Mouse (Mus musculus) lung, embryonic 14.5 days (tissue): ENCODE measurements around the gene B3galnt2. TPM values are rescaled to one million over a fixed set of nuclear protein-coding genes. Genes with fewer than 3 reads are reported as not detected.

Experiments
- ATAC-seq: fragments of 200-750 bp; cut with Nextera tagmentation; 2 replicates; pipeline ENCODE4 v1.8.0; 2017; ENCODE audit warnings: mild to moderate bottlenecking, moderate TSS enrichment, moderate library complexity; ENCODE audit not compliant: insufficient read depth
- DNase-seq: peaks from one replicate; pipeline ENCODE4 v3.0.0-alpha.2; 2015
- H3K27ac ChIP-seq: fragments of 300-500 bp; sonication (generic); 2 replicates; pipeline ENCODE4 v1.5.1; 2014; ENCODE audit warnings: low read depth, mild to moderate bottlenecking, moderate library complexity
- H3K27me3 ChIP-seq: fragments of 300-500 bp; sonication (generic); 2 replicates; pipeline ENCODE4 v1.6.1; 2014; ENCODE audit warnings: low read length, control low read depth; ENCODE audit not compliant: insufficient read depth
- H3K36me3 ChIP-seq: fragments of 300-500 bp; sonication (generic); 2 replicates; pipeline ENCODE4 v1.6.1; 2014; ENCODE audit warnings: control low read depth; ENCODE audit not compliant: insufficient read depth
- H3K4me1 ChIP-seq: fragments of 300-500 bp; sonication (generic); 2 replicates; pipeline ENCODE4 v1.6.1; 2014; ENCODE audit warnings: antibody characterized with exemption, control low read depth; ENCODE audit not compliant: insufficient read depth
- H3K4me2 ChIP-seq: fragments of 300-500 bp; sonication (generic); 2 replicates; pipeline ENCODE4 v1.6.1; 2014; ENCODE audit warnings: mild to moderate bottlenecking
- H3K4me3 ChIP-seq: fragments of 300-500 bp; sonication (generic); 2 replicates; pipeline ENCODE4 v1.5.1; 2014; ENCODE audit warnings: low read depth, low read length
- H3K9ac ChIP-seq: fragments of 300-500 bp; sonication (generic); 2 replicates; pipeline ENCODE4 v1.6.1; 2014
- H3K9me3 ChIP-seq: fragments of 300-500 bp; sonication (generic); 2 replicates; pipeline ENCODE4 v1.6.1; 2016; ENCODE audit warnings: low read depth, low read length, control low read depth
- CTCF ChIP-seq: IDR thresholded peaks from 2 replicates; pipeline ENCODE4 v1.5.1; 2016; ENCODE audit warnings: antibody characterized with exemption, low read depth
- WGBS: fragments of 180-500 bp; shearing (Covaris S2); extraction: QIAGEN DNeasy Blood & Tissue Kit; methylation state at CpG from one replicate; pipeline ENCODE4 v1.1.7; 2014; 5-methylcytosine and 5-hydroxymethylcytosine counted together
- polyA plus RNA-seq: library from polyadenylated mRNA; unstranded; fragments of >200 nt; fragmentation: Nextera tagmentation; extraction: Ambion mirVana; gene quantifications from 2 replicates; pipeline ENCODE4 v1.2.1, GENCODE M21; 2014

Gene B3galnt2
- polyA plus RNA-seq, 1 experiment from 2014 or later: 46.1 TPM

DNA sequence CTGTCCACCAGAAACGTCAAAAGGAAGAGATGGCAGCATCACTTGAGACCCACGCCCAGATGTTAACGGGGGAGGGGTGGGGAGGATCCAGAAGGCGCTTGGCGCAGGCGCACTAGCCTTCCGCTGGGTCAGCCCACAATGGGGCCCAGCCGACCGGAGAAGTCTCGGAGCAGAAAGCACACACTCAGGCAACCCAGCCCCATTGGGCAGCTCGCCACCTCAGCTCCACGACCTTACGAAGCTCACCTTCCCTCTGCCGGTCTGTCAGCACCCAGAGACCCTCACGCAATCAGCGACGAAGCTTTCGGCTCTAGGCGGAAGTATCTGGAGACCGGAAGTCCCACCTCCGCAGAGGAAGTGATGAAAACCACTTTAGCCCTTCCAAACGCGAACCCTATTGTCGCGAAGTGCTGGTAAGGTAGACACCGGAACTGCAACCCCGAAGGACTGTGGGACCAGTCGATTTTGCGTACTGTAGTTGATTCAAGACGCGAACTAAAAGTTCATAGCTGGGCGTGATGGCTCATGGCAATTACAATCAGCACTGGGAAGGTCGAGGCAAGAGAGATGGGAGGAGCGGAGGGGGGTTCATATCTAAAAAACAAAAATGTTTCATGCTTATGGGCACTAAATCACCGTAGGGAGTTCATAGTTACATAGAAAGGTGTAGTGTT is 85.2 kb downstream of the B3galnt2 start, which contains the start of gene Tbce:
TSS of gene Tbce (minus strand) at position 347 of the 674 bp plus-strand sequence.
- Histone ChIP-seq H3K36me3 (no peaks in the 10 kb centered on the region), H3K9me3 (no peaks in the 10 kb centered on the region), H3K27me3 (no peaks in the 10 kb centered on the region), H3K27ac (peak within 1 kb of the TSS; percentile 97), H3K9ac (peak within 1 kb of the TSS; percentile 86), H3K4me2 (peak within 1 kb of the TSS; percentile 88), H3K4me1 (no peaks in the 10 kb centered on the region; the same call in 1 of the 2 replicates), H3K4me3 (peak within 1 kb of the TSS; percentile 64)
- TF ChIP-seq CTCF: no peak
- ATAC-seq (peak; percentile 97), DNase-seq (peak; percentile 93)
- WGBS: under 1% methylated on average over 35 of the region's 35 CpGs

DNA sequence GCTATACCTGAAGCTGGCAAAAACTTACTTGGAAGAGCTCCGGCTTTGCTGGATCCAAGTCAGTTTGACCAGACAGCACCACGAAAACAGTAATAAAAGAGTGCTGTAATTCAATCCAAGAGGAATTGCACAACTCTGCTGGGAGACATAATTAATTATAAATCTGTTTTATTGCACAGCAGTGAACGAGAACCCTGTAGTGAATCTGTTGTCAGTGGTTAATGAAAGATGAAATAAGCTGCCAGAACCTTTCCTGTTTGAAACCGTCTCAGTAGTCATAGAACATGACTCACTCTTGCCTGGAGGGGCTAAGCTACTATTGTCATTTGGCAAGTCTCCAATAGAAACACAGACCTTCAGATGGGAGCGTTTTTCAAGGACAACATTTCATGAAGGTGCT is 85.9 kb downstream of the B3galnt2 start:
- peak overlapping the region; percentile 97; the same call in 1 of the 2 replicates for H3K27ac ChIP-seq
- TF ChIP-seq CTCF: no peak

DNA sequence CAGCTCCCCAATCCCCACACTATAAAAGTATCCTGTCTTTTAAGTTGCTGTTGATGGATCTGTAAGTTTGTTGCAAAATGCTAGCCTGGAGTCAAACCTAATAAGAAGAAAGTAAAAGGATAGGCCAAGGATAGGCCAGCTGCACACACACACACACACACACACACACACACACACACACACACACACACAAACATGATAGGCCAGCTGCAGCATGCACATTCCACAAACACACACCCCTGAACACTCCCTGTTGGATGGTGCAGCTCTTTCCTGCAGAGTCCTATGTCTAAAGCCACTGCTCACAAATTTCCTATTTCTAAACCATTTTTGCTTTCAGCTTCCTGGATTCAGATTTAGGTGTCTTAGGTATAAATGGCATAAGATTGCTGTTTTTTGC is 89.6 kb downstream of the B3galnt2 start:
- DNase-seq (no peak), ATAC-seq (no peak)
- Histone ChIP-seq H3K4me1 (no peaks in the 10 kb centered on the region; the same call in 1 of the 2 replicates), H3K36me3 (peaks cover 10% of the 10 kb centered on the region; the same call in 1 of the 2 replicates), H3K9me3 (no peaks in the 10 kb centered on the region), H3K4me2 (no peak overlapping the region), H3K4me3 (no peak overlapping the region), H3K27ac (no peak overlapping the region), H3K9ac (no peak overlapping the region), H3K27me3 (no peaks in the 10 kb centered on the region)
- TF ChIP-seq CTCF: no peak

More for the DNA sequence above, 85.9 kb downstream of the B3galnt2 start:
- Histone ChIP-seq H3K4me2 (peak overlapping the region; percentile 88), H3K36me3 (no peaks in the 10 kb centered on the region), H3K4me1 (no peaks in the 10 kb centered on the region; the same call in 1 of the 2 replicates), H3K4me3 (peak overlapping the region; percentile 64), H3K9ac (peak overlapping the region; percentile 86), H3K27me3 (no peaks in the 10 kb centered on the region), H3K9me3 (no peaks in the 10 kb centered on the region)
- WGBS: 29% methylated on average over 5 of the region's 5 CpGs
- ATAC-seq (no peak; the same call in 1 of the 2 replicates), DNase-seq (peak; percentile 43)

DNA sequence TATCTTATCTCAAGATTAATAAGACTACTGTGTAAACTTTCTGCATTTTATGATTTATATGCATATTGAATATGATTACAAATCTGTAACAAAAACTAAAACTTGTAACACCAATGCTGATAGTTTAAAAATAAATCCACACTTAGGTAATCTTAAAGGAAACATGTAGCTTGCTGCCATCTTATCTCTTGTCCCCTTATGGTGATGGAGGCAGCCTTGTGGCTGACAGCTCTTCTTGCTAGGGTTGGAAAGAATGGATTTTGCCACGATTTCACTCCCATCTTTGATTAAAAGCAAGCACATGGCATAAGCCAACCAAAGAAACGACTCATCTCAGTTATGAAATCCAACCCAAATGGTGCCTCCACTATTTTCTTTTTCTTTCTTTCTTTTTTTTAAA is 90.3 kb downstream of the B3galnt2 start:
- WGBS: 77% methylated on average over 2 of the region's 2 CpGs
- H3K27me3 ChIP-seq: no peaks in the 10 kb centered on the region
- H3K4me1 ChIP-seq: no peaks in the 10 kb centered on the region; the same call in 1 of the 2 replicates
- TF ChIP-seq CTCF: no peak
- H3K9me3 ChIP-seq: no peaks in the 10 kb centered on the region
- DNase-seq (no peak), ATAC-seq (no peak)
- H3K4me3 ChIP-seq: no peak overlapping the region
- no peak overlapping the region for H3K27ac ChIP-seq
- no peak overlapping the region for H3K4me2 ChIP-seq
- H3K9ac ChIP-seq: no peak overlapping the region
- peaks cover 17% of the 10 kb centered on the region; the same call in 1 of the 2 replicates for H3K36me3 ChIP-seq

Other genes starting within 250 kb of the B3galnt2 start
- gene Gng4, start 170.4 kb upstream of the B3galnt2 start, polyA plus RNA-seq: 0.58 and 1.0 TPM in 2 replicates
- 51.9 and 54.7 TPM in 2 replicates for gene Tbce, start 85.2 kb downstream of the B3galnt2 start, polyA plus RNA-seq
- gene Arid4b, start 108.8 kb downstream of the B3galnt2 start, polyA plus RNA-seq: 61.3 and 61.9 TPM in 2 replicates
- gene Ggps1, start 109.0 kb downstream of the B3galnt2 start, polyA plus RNA-seq: 50.3 and 50.7 TPM in 2 replicates